Mouse (Mus musculus) hindbrain, embryonic 16.5 days (tissue): ENCODE measurements around the gene Rarb. TPM values are rescaled to one million over a fixed set of nuclear protein-coding genes. Genes with fewer than 3 reads are reported as not detected.
A peak's percentile ranks its signal among the peaks of the same experiment; 100 is the strongest.

Experiments
- ATAC-seq: fragments of 200-750 bp; cut with Nextera tagmentation; 2 replicates; pipeline ENCODE4 v1.8.0; 2017; ENCODE audit warnings: moderate TSS enrichment, moderate library complexity
- H3K27ac ChIP-seq: fragments of 300-500 bp; sonication (generic); 2 replicates; pipeline ENCODE4 v1.5.1; 2014; ENCODE audit warnings: low read depth, mild to moderate bottlenecking, control low read depth, low read length, moderate library complexity
- H3K27me3 ChIP-seq: fragments of 300-500 bp; sonication (generic); replicated peaks from 2 replicates; pipeline ENCODE4 v1.6.1; 2014; ENCODE audit warnings: low read length; ENCODE audit not compliant: control insufficient read depth, insufficient read depth
- H3K36me3 ChIP-seq: fragments of 300-500 bp; sonication (generic); 2 replicates; pipeline ENCODE4 v1.6.1; 2014; ENCODE audit warnings: mild to moderate bottlenecking, low read length, moderate library complexity, mixed read lengths; ENCODE audit not compliant: control insufficient read depth, insufficient read depth
- H3K4me1 ChIP-seq: fragments of 300-500 bp; sonication (generic); 2 replicates; pipeline ENCODE4 v1.6.1; 2014; ENCODE audit warnings: low read depth, low read length; ENCODE audit not compliant: control insufficient read depth, insufficient read depth
- H3K4me2 ChIP-seq: fragments of 300-500 bp; sonication (generic); 2 replicates; pipeline ENCODE4 v1.6.1; 2014; ENCODE audit warnings: mild to moderate bottlenecking, low read length, control low read depth, moderate library complexity
- H3K4me3 ChIP-seq: fragments of 300-500 bp; sonication (generic); 2 replicates; pipeline ENCODE4 v1.5.1; 2014; ENCODE audit warnings: mild to moderate bottlenecking, low read length, control low read depth, moderate library complexity
- H3K9ac ChIP-seq: fragments of 300-500 bp; sonication (generic); 2 replicates; pipeline ENCODE4 v1.6.1; 2014; ENCODE audit warnings: low read depth, mild to moderate bottlenecking, control low read depth, low read length, moderate library complexity
- H3K9me3 ChIP-seq: fragments of 300-500 bp; sonication (generic); 2 replicates; pipeline ENCODE4 v1.6.1; 2014; ENCODE audit warnings: mild to moderate bottlenecking, low read length, moderate library complexity; ENCODE audit not compliant: control insufficient read depth
- WGBS: fragments of 180-500 bp; shearing (Covaris S2); extraction: QIAGEN DNeasy Blood & Tissue Kit; methylation state at CpG from one replicate; pipeline ENCODE4 v1.1.7; 2014; 5-methylcytosine and 5-hydroxymethylcytosine counted together
- polyA plus RNA-seq: library from polyadenylated mRNA; unstranded; fragments of >200 nt; fragmentation: Nextera tagmentation; extraction: Ambion mirVana; gene quantifications from 2 replicates; pipeline ENCODE4 v1.2.1, GENCODE M21; 2015

The Rarb gene
- 13.4 and 15.1 TPM in 2 replicates for polyA plus RNA-seq

GRCm38 (mm10) chr14:16818602-16819250 lies at the start of gene Rarb:
Gene Rarb, minus strand, starts transcription at chr14:16819156.
- WGBS = 90% methylated on average over 4 of the region's 4 CpGs
- peaks cover 5% of the 10 kb centered on the region for H3K4me1 ChIP-seq
- no peak within 1 kb of the TSS for H3K4me2 ChIP-seq
- H3K9me3 ChIP-seq = no peaks in the 10 kb centered on the region
- H3K36me3 ChIP-seq = no peaks in the 10 kb centered on the region
- no peak within 1 kb of the TSS for H3K27ac ChIP-seq
- ATAC-seq = 0 out of 2 replicates have a peak, but pooled peaks have one; percentile 34
- H3K27me3 ChIP-seq = no peaks in the 10 kb centered on the region
- H3K4me3 ChIP-seq = no peak within 1 kb of the TSS
- H3K9ac ChIP-seq = no peak within 1 kb of the TSS

GRCm38 (mm10) chr14:16842036-16842435 lies 23.1 kb upstream of the Rarb start:
- no peak overlapping the region for H3K4me3 ChIP-seq
- no peak for ATAC-seq
- no peak overlapping the region for H3K27ac ChIP-seq
- WGBS = 54% methylated on average over 3 of the region's 3 CpGs
- H3K36me3 ChIP-seq = no peaks in the 10 kb centered on the region
- no peaks in the 10 kb centered on the region for H3K4me1 ChIP-seq
- H3K27me3 ChIP-seq = no peaks in the 10 kb centered on the region
- no peak overlapping the region for H3K4me2 ChIP-seq
- H3K9me3 ChIP-seq = no peaks in the 10 kb centered on the region
- no peak overlapping the region for H3K9ac ChIP-seq

- ATAC-seq = peak; percentile 63; the same call in 1 of the 2 replicates
These were observed 22.6 kb upstream of the Rarb start for GRCm38 (mm10) chr14:16841597-16841989.

GRCm38 (mm10) chr14:16840951-16841596 lies 22.1 kb upstream of the Rarb start:
- H3K27me3 ChIP-seq = no peaks in the 10 kb centered on the region
- no peaks in the 10 kb centered on the region for H3K9me3 ChIP-seq
- H3K9ac ChIP-seq = no peak overlapping the region
- 32% methylated on average over 8 of the region's 8 CpGs for WGBS
- H3K4me3 ChIP-seq = no peak overlapping the region
- no peak overlapping the region for H3K4me2 ChIP-seq
- no peaks in the 10 kb centered on the region for H3K4me1 ChIP-seq
- no peaks in the 10 kb centered on the region for H3K36me3 ChIP-seq
- peak; percentile 95 for ATAC-seq
- no peak overlapping the region for H3K27ac ChIP-seq

More at GRCm38 (mm10) chr14:16841597-16841989, 22.6 kb upstream of the Rarb start:
- H3K4me2 ChIP-seq = no peak overlapping the region
- H3K27me3 ChIP-seq = no peaks in the 10 kb centered on the region
- H3K4me1 ChIP-seq = no peaks in the 10 kb centered on the region
- WGBS = 36% methylated on average over 6 of the region's 6 CpGs
- no peaks in the 10 kb centered on the region for H3K9me3 ChIP-seq
- H3K27ac ChIP-seq = no peak overlapping the region
- no peak overlapping the region for H3K4me3 ChIP-seq
- no peaks in the 10 kb centered on the region for H3K36me3 ChIP-seq
- H3K9ac ChIP-seq = no peak overlapping the region

- 94% methylated on average over 2 of the region's 2 CpGs for WGBS
- Histone ChIP-seq H3K27ac (no peak overlapping the region), H3K27me3 (no peaks in the 10 kb centered on the region), H3K9me3 (no peaks in the 10 kb centered on the region), H3K4me2 (no peak overlapping the region), H3K9ac (no peak overlapping the region), H3K36me3 (no peaks in the 10 kb centered on the region), H3K4me3 (no peak overlapping the region), H3K4me1 (no peaks in the 10 kb centered on the region)
- no peak for ATAC-seq
These were observed 21.2 kb upstream of the Rarb start for GRCm38 (mm10) chr14:16840135-16840534.

GRCm38 (mm10) chr14:16815096-16815741 lies 3.7 kb downstream of the Rarb start:
- no peaks in the 10 kb centered on the region for H3K27me3 ChIP-seq
- H3K27ac ChIP-seq = no peak overlapping the region
- no peaks in the 10 kb centered on the region for H3K36me3 ChIP-seq
- no peak overlapping the region for H3K9ac ChIP-seq
- no peak overlapping the region for H3K4me2 ChIP-seq
- no peak for ATAC-seq
- no peak overlapping the region for H3K4me3 ChIP-seq
- H3K4me1 ChIP-seq = no peaks in the 10 kb centered on the region
- H3K9me3 ChIP-seq = no peaks in the 10 kb centered on the region
- 50% methylated on average over 1 of the region's 1 CpGs for WGBS

- Histone ChIP-seq H3K27me3 (no peaks in the 10 kb centered on the region), H3K4me3 (no peak overlapping the region), H3K27ac (no peak overlapping the region), H3K36me3 (no peaks in the 10 kb centered on the region), H3K4me2 (no peak overlapping the region), H3K9ac (no peak overlapping the region), H3K4me1 (no peaks in the 10 kb centered on the region), H3K9me3 (no peaks in the 10 kb centered on the region; the same call in 1 of the 2 replicates)
- no peak for ATAC-seq
- 77% methylated on average over 3 of the region's 3 CpGs for WGBS
These were observed 12.8 kb downstream of the Rarb start for GRCm38 (mm10) chr14:16806155-16806554.

- Histone ChIP-seq H3K4me3 (no peak overlapping the region), H3K9ac (no peak overlapping the region), H3K4me2 (no peak overlapping the region), H3K36me3 (no peaks in the 10 kb centered on the region), H3K4me1 (no peaks in the 10 kb centered on the region), H3K27me3 (no peaks in the 10 kb centered on the region), H3K9me3 (0 out of 2 replicates have a peak, but pooled peaks cover 2% of the 10 kb centered on the region), H3K27ac (no peak overlapping the region)
- ATAC-seq = no peak
- 77% methylated on average over 1 of the region's 1 CpGs for WGBS
These were observed 28.8 kb downstream of the Rarb start for GRCm38 (mm10) chr14:16790161-16790560.

GRCm38 (mm10) chr14:16781942-16782541 lies 36.9 kb downstream of the Rarb start:
- WGBS = 89% methylated on average over 5 of the region's 5 CpGs
- H3K9ac ChIP-seq = no peak overlapping the region
- H3K9me3 ChIP-seq = no peaks in the 10 kb centered on the region
- no peak overlapping the region for H3K4me3 ChIP-seq
- H3K36me3 ChIP-seq = no peaks in the 10 kb centered on the region
- no peak overlapping the region for H3K27ac ChIP-seq
- no peak overlapping the region for H3K4me2 ChIP-seq
- ATAC-seq = no peak
- no peaks in the 10 kb centered on the region for H3K27me3 ChIP-seq
- no peaks in the 10 kb centered on the region for H3K4me1 ChIP-seq
